Mouse (Mus musculus): ENCODE results near the gene Fam174b. TPM values are rescaled to one million over a fixed set of nuclear protein-coding genes. Genes with fewer than 3 reads are reported as not detected.

Gene Fam174b
- total RNA-seq (2018; cell fraction: chromatin; rRNA removed) = under 1 TPM in 2 of 26 experiments, not detected in 24; 0.38 to 0.63 TPM
- under 1 TPM in 6 of 26 experiments, not detected in 20; 0.05 to 0.13 (median 0.09) TPM for total RNA-seq (2018; cell fraction: cytosol; rRNA removed)
- not detected for total RNA-seq (2018; cell fraction: nucleus; rRNA removed)
- polyA plus RNA-seq (2018) = 0.15 to 0.22 TPM in 2 of 3 replicates, not detected in the other

DNA sequence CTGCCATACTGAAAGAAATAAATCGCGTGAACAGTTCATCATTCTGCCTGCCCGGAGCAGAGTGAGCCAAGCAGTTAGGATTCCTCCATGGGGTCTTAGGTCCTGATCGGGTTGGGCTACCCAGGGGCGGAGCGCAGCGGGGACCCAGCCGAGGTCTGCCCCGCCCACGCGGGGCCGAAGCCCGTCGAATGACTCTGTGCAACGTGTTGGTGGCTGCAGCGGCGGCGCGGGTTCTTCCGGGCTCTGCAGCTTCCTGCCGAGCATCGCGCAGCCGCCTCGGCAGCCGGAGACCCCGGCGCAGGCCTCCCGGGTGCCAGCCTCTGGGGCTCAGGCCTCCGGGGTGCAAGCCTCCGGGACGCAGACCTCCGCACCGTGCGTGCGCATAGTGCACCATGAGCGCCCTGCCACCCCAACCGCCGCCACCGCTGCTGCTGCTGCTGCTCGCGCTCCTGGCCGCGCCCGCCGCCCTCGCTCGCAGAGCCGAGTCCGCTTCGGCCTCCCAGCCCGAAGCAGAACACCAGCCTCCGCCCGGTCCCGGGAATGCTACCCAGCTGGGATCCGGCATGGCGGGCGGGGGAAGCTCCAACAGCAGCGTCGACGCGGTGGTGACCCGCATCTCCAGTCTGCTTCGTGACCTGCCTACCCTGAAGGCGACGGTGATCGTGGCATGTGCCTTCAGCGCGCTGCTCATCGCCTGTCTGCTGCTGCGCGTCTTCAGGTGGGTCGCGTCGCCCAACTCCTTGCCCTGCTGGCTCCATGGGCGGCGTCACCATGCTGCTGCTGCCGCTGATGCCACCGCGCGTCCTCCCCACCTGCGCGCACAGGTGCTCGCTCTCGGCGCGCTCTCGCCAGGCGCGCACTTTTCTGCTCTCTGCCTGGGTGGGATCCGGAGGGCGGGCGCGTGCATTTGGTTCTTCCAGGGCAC is at the start of gene Fam174b:
TSS of gene Fam174b (plus strand) at position 192 of the 925 bp plus-strand sequence.
- Histone ChIP-seq H3K79me2 (ENCODE audit: inconsistent target) (no peaks in the 10 kb centered on the region), H3K36me3 (ENCODE audit: inconsistent target) (no peaks in the 10 kb centered on the region), H3K4me3 (ENCODE audit: inconsistent target) (no peak within 1 kb of the TSS), H3K27ac (no peak within 1 kb of the TSS)
- 3% methylated on average over 70 of the region's 94 CpGs for WGBS (ENCODE audit: missing documents)

- Histone ChIP-seq H3K79me2 (ENCODE audit: inconsistent target) (no peaks in the 10 kb centered on the region), H3K27ac (no peak overlapping the region), H3K36me3 (ENCODE audit: inconsistent target) (no peaks in the 10 kb centered on the region), H3K4me3 (ENCODE audit: inconsistent target) (no peak overlapping the region)
- WGBS (ENCODE audit: missing documents) = 2% methylated on average over 3 of the region's 3 CpGs
Observed at GRCm38 (mm10) chr7:73697092-73697491, 43.0 kb upstream of the Fam174b start.

DNA sequence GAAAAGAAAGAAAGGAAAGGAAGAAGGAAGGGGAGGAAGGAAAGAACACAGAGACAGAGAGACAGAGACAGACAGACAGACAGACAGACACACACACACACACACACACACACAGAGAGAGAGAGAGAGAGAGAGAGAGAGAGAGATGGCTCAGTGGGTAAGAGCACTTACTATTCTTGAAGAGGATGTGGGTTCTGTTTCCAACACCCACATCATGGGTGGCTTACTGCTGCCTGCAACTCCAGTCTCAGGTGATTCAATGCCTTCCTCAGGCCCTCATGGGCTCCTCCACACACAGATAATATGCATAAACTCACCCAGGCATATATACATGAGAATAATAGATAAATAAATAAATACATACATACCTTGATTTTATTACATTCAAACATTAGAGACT is 35.8 kb upstream of the Fam174b start:
- H3K79me2 ChIP-seq (ENCODE audit: inconsistent target) = no peaks in the 10 kb centered on the region
- H3K27ac ChIP-seq = no peak overlapping the region
- H3K4me3 ChIP-seq (ENCODE audit: inconsistent target) = no peak overlapping the region
- no peaks in the 10 kb centered on the region for H3K36me3 ChIP-seq (ENCODE audit: inconsistent target)

GRCm38 (mm10) chr7:73713506-73713905 is 26.6 kb upstream of the Fam174b start:
- Histone ChIP-seq H3K4me3 (ENCODE audit: inconsistent target) (no peak overlapping the region), H3K36me3 (ENCODE audit: inconsistent target) (no peaks in the 10 kb centered on the region), H3K79me2 (ENCODE audit: inconsistent target) (no peaks in the 10 kb centered on the region), H3K27ac (no peak overlapping the region)
- WGBS (ENCODE audit: missing documents) = 94% methylated on average over 8 of the region's 8 CpGs

DNA sequence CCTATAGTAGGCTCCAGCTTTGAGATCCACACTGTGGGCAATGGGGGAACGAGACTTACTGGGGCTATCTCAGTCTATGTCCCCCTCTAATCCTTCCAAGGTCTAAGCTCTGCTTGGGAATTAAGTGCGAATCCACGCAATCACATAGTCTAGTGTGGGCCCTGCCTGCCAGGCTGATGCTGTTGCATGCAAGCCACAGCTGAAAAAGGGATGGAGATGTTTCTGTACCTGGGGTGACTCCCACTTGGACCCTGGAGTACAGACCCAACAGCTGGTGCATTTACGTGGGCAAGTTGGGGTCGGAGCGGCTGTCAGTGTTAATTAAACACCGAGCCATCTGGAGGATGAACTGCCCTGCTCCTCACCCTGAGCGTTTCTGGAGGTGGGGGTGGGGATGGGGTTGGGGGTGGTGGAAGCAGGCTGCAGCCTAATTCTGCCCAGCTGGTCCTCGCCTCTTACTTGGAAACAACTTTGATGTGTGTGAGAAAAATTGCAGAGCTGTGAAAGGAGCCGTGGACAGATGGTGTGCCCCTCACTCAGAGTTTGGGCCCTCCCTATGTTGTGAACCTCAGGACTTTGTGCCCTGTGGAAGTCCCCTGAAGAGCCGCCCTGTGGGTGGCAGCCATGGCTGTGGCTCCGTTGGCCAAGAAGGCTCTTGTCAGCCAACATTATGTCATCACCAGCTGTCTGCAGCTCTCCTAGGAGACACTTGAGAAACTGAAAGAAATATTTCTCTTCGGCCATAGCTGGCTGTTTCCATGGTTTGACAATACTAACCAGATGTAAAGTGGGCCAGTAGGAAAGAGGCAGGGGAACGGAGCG is 24.0 kb upstream of the Fam174b start:
- 83% methylated on average over 12 of the region's 15 CpGs for WGBS (ENCODE audit: missing documents)
- no peaks in the 10 kb centered on the region for H3K36me3 ChIP-seq (ENCODE audit: inconsistent target)
- no peak overlapping the region for H3K4me3 ChIP-seq (ENCODE audit: inconsistent target)
- no peak overlapping the region for H3K27ac ChIP-seq
- no peaks in the 10 kb centered on the region for H3K79me2 ChIP-seq (ENCODE audit: inconsistent target)

GRCm38 (mm10) chr7:73716841-73717240 is 23.3 kb upstream of the Fam174b start:
- no peak overlapping the region for H3K4me3 ChIP-seq (ENCODE audit: inconsistent target)
- WGBS (ENCODE audit: missing documents) = 94% methylated on average over 3 of the region's 3 CpGs
- H3K27ac ChIP-seq = no peak overlapping the region
- H3K79me2 ChIP-seq (ENCODE audit: inconsistent target) = no peaks in the 10 kb centered on the region
- H3K36me3 ChIP-seq (ENCODE audit: inconsistent target) = no peaks in the 10 kb centered on the region

DNA sequence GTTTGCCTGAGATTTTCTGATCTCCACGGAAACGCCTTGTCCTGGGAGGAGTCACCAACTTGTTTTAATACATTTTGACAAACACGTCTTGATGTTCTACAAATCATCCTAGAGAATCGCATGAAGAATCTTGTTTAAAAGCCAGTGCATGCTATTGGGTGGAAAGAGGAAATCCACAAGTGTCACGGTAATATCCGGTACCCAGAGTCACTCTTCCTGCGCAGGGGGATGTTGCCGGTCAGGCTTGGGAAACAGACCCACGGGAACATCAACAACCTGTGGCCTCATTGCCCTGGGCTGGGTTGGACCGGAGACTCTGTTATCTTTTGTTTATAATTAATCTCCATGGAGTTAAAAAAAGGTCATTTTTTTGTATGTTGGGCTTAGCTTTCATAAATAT is 22.1 kb upstream of the Fam174b start:
- Histone ChIP-seq H3K27ac (no peak overlapping the region), H3K4me3 (ENCODE audit: inconsistent target) (no peak overlapping the region), H3K79me2 (ENCODE audit: inconsistent target) (no peaks in the 10 kb centered on the region), H3K36me3 (ENCODE audit: inconsistent target) (no peaks in the 10 kb centered on the region)
- 53% methylated on average over 10 of the region's 10 CpGs for WGBS (ENCODE audit: missing documents)

DNA sequence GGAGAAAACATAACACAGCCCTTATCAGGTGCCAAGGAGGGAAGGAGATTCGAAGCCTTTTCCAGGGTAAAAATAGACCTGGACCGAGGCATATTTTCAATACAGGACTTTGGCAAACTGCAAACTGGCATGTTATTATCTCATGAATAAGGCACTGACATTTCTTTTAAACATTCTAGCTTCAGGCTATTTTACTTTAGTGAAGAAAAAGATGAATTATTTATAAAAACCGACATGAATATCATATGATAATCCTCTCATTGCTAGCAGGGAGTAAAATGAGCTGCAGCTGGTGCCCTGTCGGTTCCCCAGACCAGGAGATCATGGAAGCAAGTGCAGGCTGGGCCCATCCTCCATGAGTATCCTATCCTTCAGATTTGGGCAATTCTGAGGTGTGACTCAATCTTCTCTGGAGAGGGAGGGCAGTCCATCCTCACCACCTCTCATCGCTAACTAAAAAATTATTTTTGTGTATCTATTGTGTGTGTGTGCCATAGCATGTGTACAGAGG is 21.6 kb upstream of the Fam174b start:
- 77% methylated on average over 5 of the region's 5 CpGs for WGBS (ENCODE audit: missing documents)
- no peaks in the 10 kb centered on the region for H3K36me3 ChIP-seq (ENCODE audit: inconsistent target)
- no peaks in the 10 kb centered on the region for H3K79me2 ChIP-seq (ENCODE audit: inconsistent target)
- no peak overlapping the region for H3K27ac ChIP-seq
- no peak overlapping the region for H3K4me3 ChIP-seq (ENCODE audit: inconsistent target)

DNA sequence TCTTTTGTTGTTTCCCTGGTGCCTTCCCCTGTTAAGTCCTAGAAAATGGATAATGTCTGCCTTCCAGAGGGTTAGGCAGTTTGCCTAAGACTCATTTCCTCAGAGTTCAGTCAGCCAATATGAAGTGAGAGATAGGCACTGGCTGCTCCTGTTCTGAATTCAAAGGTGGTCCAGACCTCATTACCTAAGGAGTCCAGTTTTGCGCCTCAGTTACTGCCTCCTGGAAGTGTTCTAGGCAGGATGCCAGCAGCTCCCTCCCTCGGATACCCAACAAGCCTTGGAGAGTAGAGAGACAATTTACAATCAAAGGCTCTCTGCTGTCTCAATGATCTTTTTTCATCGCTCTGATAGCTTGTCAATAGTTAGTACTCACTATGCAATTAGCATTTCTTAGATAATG is 19.1 kb upstream of the Fam174b start:
- Histone ChIP-seq H3K27ac (no peak overlapping the region), H3K79me2 (ENCODE audit: inconsistent target) (no peaks in the 10 kb centered on the region), H3K36me3 (ENCODE audit: inconsistent target) (no peaks in the 10 kb centered on the region), H3K4me3 (ENCODE audit: inconsistent target) (no peak overlapping the region)
- 83% methylated on average over 3 of the region's 3 CpGs for WGBS (ENCODE audit: missing documents)

DNA sequence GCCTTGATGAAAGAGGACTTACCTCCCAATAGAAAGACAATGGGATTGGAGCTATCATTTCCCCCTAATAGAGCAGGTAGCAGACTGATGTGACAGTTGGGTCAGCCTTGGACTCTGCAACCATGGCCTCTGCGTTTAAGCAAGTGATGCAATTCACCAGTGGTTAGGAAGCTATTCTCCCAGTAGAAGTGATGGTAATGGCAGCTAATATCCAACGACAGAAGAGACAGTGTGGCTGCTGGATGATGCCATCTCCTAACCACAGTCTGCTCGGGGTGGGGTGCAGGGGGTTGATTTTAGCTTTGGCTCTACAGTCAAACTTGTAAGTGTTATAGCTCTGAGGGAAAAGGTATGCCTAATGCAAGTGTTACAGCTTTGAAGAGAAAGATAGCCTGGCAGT is 18.3 kb upstream of the Fam174b start:
- Histone ChIP-seq H3K4me3 (ENCODE audit: inconsistent target) (no peak overlapping the region), H3K27ac (no peak overlapping the region)
- 46% methylated on average over 3 of the region's 3 CpGs for WGBS (ENCODE audit: missing documents)

GRCm38 (mm10) chr7:73729913-73730312 is 10.2 kb upstream of the Fam174b start:
- 50% methylated on average over 7 of the region's 7 CpGs for WGBS (ENCODE audit: missing documents)
- Histone ChIP-seq H3K27ac (no peak overlapping the region), H3K79me2 (ENCODE audit: inconsistent target) (no peaks in the 10 kb centered on the region), H3K36me3 (ENCODE audit: inconsistent target) (no peaks in the 10 kb centered on the region), H3K4me3 (ENCODE audit: inconsistent target) (no peak overlapping the region)

More for the DNA sequence above, 18.3 kb upstream of the Fam174b start:
- Histone ChIP-seq H3K36me3 (ENCODE audit: inconsistent target) (no peaks in the 10 kb centered on the region), H3K79me2 (ENCODE audit: inconsistent target) (no peaks in the 10 kb centered on the region)

DNA sequence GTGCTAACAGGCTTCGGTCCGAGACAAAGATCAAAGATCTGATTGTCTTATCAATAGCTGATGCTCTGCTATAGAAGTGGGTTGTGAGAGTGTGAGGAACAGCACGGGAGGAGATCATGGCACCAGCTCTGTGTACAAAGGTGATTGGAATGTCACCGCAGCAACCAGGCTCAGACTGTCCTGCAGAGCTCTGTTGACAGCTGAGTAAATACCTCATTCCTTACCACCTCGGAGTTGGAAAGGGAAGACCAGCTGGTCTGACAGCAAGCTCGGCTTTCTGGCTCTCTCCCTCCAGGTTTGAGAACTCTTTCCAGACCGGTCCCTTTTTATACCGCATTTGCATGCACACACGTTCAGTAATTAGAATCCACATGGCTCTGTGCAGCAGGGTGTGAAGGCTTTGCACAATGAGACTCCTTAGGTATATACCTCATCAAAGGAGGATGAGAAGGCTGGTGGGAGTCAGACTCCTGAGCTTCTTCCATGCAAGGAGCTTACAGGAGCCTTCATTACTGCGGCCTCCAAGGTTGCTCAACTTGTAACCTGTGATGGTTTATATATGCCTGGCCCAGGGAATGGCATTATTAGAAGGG is 9.6 kb upstream of the Fam174b start:
- WGBS (ENCODE audit: missing documents) = 81% methylated on average over 10 of the region's 10 CpGs
- Histone ChIP-seq H3K27ac (no peak overlapping the region), H3K36me3 (ENCODE audit: inconsistent target) (no peaks in the 10 kb centered on the region), H3K79me2 (ENCODE audit: inconsistent target) (no peaks in the 10 kb centered on the region), H3K4me3 (ENCODE audit: inconsistent target) (no peak overlapping the region)

- Histone ChIP-seq H3K27ac (no peak overlapping the region), H3K79me2 (ENCODE audit: inconsistent target) (no peaks in the 10 kb centered on the region), H3K4me3 (ENCODE audit: inconsistent target) (no peak overlapping the region), H3K36me3 (ENCODE audit: inconsistent target) (no peaks in the 10 kb centered on the region)
- WGBS (ENCODE audit: missing documents) = 87% methylated on average over 2 of the region's 2 CpGs
Observed at GRCm38 (mm10) chr7:73736046-73736445, 4.1 kb upstream of the Fam174b start.

GRCm38 (mm10) chr7:73741392-73741791 is 1.3 kb downstream of the Fam174b start:
- Histone ChIP-seq H3K4me3 (ENCODE audit: inconsistent target) (no peak overlapping the region), H3K27ac (no peak overlapping the region), H3K79me2 (ENCODE audit: inconsistent target) (no peaks in the 10 kb centered on the region), H3K36me3 (ENCODE audit: inconsistent target) (no peaks in the 10 kb centered on the region)
- WGBS (ENCODE audit: missing documents) = 67% methylated on average over 5 of the region's 5 CpGs
